Mouse (Mus musculus): ENCODE results near the gene Fam187b.

GRCm38 (mm10) chr7:31008889-31009288, 35.3 kb downstream of the Fam187b start:
- no peak for TF ChIP-seq CTCF (IDR thresholded peaks at IDR 0.05; ENCODE audit: low read depth)
- TF ChIP-seq EP300 (IDR thresholded peaks at IDR 0.05; ENCODE audit: low read depth), result no peak

Data from liver, embryonic 14.5 days (tissue).